Mouse (Mus musculus) G1E (cell line): ENCODE data around the gene Stac3. TPM values are rescaled to one million over a fixed set of nuclear protein-coding genes. Genes with fewer than 3 reads are reported as not detected.

Experiments
- ATAC-seq: 2 replicates; pipeline ENCODE4 v1.8.0; 2016; ENCODE audit warnings: mild to moderate bottlenecking; ENCODE audit not compliant: insufficient number of reproducible peaks, poor library complexity, low FRiP score, severe bottlenecking; ENCODE audit errors: extremely low read depth
- DNase-seq: peaks from one replicate; pipeline ENCODE4 v3.0.0; 2012; ENCODE audit warnings: low spot score
- H3K27me3 ChIP-seq: 2 replicates; pipeline ENCODE4 v1.6.1; 2012; ENCODE audit warnings: mild to moderate bottlenecking, low read length, inconsistent platforms; ENCODE audit not compliant: insufficient read depth
- H3K36me3 ChIP-seq: replicated peaks from 2 replicates; pipeline ENCODE3; 2012; ENCODE audit warnings: mild to moderate bottlenecking, inconsistent platforms
- H3K4me1 ChIP-seq: 2 replicates; pipeline ENCODE4 v1.6.1; 2012; ENCODE audit warnings: low read depth, low read length, inconsistent platforms, mixed read lengths; ENCODE audit not compliant: insufficient read depth
- H3K4me3 ChIP-seq: 2 replicates; pipeline ENCODE4 v1.5.1; 2012; ENCODE audit warnings: low read depth, mild to moderate bottlenecking, inconsistent platforms, low read length, moderate library complexity, mixed read lengths
- H3K9me3 ChIP-seq: replicated peaks from 2 replicates; pipeline ENCODE4 v1.6.1; 2012; ENCODE audit warnings: inconsistent platforms
- CTCF ChIP-seq: IDR thresholded peaks from 2 replicates; pipeline ENCODE4 v1.5.1; 2012; ENCODE audit warnings: low read depth, low read length, inconsistent platforms, mixed read lengths
- GATA1 ChIP-seq: IDR thresholded peaks from 2 replicates; pipeline ENCODE4 v1.6.1; 2012; ENCODE audit warnings: borderline replicate concordance, low read length, inconsistent platforms, mixed read lengths
- GATA2 ChIP-seq: IDR thresholded peaks from 2 replicates; pipeline ENCODE4 v1.6.1; 2012; ENCODE audit warnings: low read depth, low read length, inconsistent platforms, borderline replicate concordance
- POLR2AphosphoS5 ChIP-seq: IDR thresholded peaks from 2 replicates; pipeline ENCODE4 v1.6.1; 2012; ENCODE audit warnings: low read depth, low read length, inconsistent platforms; ENCODE audit not compliant: insufficient replicate concordance
- TAL1 ChIP-seq: conservative IDR thresholded peaks from 2 replicates; pipeline ENCODE4 v1.6.1; 2012; ENCODE audit warnings: low read depth, low read length, inconsistent platforms, mixed read lengths
- polyA plus RNA-seq: library from polyadenylated mRNA; stranded (reverse); fragments of >175 nt; gene quantifications from 2 replicates; pipeline ENCODE4 v1.2.3, GENCODE M21; 2012
- total RNA-seq, 2 experiments: library from RNA; stranded (forward) in 1 of 2; stranded (reverse) in 1 of 2; fragments of 200-1000 nt in 1 of 2; fragments of >200 nt in 1 of 2; fragmentation: Nextera tagmentation in 1 of 2; gene quantifications; 2 replicates each; pipeline ENCODE4 v1.2.3; 2014 to 2017

Gene Stac3
- total and polyA plus RNA-seq, 3 experiments: 0.17 to 0.60 TPM; not detected in 1

GRCm38 (mm10) chr10:127476541-127476940 lies 24.9 kb upstream of the Stac3 start:
- TF ChIP-seq POLR2AphosphoS5: no peak
- Histone ChIP-seq H3K4me3 (no peak overlapping the region), H3K4me1 (no peaks in the 10 kb centered on the region), H3K9me3 (no peaks in the 10 kb centered on the region), H3K36me3 (peaks cover 84% of the 10 kb centered on the region), H3K27me3 (no peaks in the 10 kb centered on the region)
- DNase-seq (no peak), ATAC-seq (no peak)

DNA sequence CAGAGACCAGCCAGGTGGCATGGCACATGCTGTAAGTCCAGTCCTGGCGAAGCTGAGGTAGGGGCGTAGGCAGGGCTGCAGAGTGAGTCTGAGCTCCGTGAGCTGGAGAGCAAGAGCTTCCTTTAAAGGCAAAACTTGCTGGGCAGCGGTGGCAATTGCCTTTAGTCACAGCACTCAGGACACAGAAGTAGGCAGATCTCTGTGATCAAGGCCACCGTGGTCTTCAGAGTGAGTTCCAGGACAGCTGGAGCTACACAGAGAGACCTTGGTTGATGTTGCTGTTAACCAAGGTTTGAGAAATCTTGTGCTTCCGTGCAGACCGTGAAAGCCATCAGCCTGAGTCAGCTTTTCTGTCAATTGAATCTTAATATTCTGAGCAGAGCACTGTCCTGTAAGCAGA lies 24.2 kb upstream of the Stac3 start:
- TF ChIP-seq GATA1 (no peak), CTCF (no peak), TAL1 (no peak), GATA2 (no peak), POLR2AphosphoS5 (no peak)
- Histone ChIP-seq H3K27me3 (no peaks in the 10 kb centered on the region), H3K4me3 (no peak overlapping the region), H3K4me1 (no peaks in the 10 kb centered on the region), H3K9me3 (no peaks in the 10 kb centered on the region), H3K36me3 (peaks cover 84% of the 10 kb centered on the region)
- ATAC-seq: no peak
- no peak for DNase-seq

DNA sequence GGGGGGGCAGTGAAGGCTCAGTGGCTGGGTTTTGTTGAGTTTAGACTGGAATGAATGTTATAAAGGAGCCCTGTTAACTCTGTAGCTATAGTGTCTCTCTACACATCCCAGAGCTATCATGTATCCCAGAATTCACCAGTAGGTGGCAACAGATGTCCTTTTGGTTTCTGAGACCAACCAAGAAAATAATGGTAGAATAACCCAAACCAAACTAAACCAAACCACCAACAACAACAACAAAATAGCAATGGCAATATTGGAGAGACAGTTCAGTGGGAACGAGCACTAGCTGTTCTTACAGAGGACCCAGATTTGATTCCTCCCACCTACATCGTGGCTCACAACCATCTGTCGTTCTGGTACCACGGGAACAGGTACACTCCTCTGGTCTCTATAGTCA lies 22.4 kb upstream of the Stac3 start:
- Histone ChIP-seq H3K27me3 (no peaks in the 10 kb centered on the region), H3K4me3 (no peak overlapping the region), H3K4me1 (no peaks in the 10 kb centered on the region), H3K9me3 (no peaks in the 10 kb centered on the region), H3K36me3 (peaks cover 84% of the 10 kb centered on the region)
- TF ChIP-seq CTCF (no peak), GATA2 (no peak), TAL1 (no peak), GATA1 (no peak), POLR2AphosphoS5 (no peak)
- DNase-seq (no peak), ATAC-seq (no peak)

- Histone ChIP-seq H3K4me3 (no peak overlapping the region), H3K27me3 (no peaks in the 10 kb centered on the region), H3K36me3 (peaks cover 85% of the 10 kb centered on the region), H3K9me3 (no peaks in the 10 kb centered on the region), H3K4me1 (no peaks in the 10 kb centered on the region)
- TF ChIP-seq CTCF (no peak), TAL1 (no peak), POLR2AphosphoS5 (no peak), GATA1 (no peak), GATA2 (no peak)
- DNase-seq: no peak
- ATAC-seq: no peak
Measured at GRCm38 (mm10) chr10:127480833-127481813, 20.4 kb upstream of the Stac3 start.

DNA sequence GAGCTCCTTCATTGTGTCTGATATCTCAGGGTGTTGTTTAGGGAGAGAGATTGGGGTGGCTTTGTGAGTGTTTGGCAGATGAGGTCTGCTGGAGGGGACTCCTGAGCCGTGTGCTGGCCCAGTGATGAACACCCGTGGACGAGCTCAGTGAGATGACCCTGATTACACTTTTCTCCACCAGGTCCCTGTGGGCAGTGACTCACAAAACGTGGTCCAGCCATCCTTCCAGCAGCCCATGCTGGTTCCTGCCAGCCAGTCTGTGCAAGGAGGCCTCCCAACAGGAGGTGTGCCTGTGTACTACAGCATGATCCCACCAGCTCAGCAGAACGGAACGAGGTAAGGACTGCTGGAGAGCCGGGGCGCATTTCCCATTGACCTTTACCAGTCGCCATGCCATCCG lies 16.3 kb upstream of the Stac3 start:
- DNase-seq (no peak), ATAC-seq (no peak)
- no peaks in the 10 kb centered on the region for H3K9me3 ChIP-seq
- no peaks in the 10 kb centered on the region for H3K27me3 ChIP-seq
- H3K4me3 ChIP-seq: no peak overlapping the region
- TF ChIP-seq CTCF (no peak), GATA2 (no peak), POLR2AphosphoS5 (no peak), TAL1 (no peak), GATA1 (no peak)
- H3K4me1 ChIP-seq: no peaks in the 10 kb centered on the region
- peaks cover 84% of the 10 kb centered on the region for H3K36me3 ChIP-seq

DNA sequence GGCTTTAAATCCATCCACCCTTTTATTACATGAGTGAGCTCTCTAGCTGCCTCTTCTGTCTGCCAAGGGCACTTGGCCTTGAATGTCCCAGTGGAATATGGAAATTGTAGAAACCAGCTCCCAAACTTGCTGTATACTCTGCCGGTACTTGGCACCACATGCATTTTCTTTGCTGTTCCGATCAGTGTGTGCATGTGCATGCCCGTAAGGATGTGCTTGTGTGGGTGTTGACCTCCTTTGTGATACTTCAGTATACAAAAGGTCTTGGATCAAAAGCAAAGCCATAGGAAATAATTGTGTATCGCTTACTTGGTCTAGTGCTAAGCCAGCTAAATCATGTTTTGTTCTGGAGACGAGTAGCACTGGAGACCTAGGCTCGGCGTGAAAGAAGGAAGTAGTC lies 12.6 kb upstream of the Stac3 start:
- H3K4me3 ChIP-seq: no peak overlapping the region
- H3K9me3 ChIP-seq: no peaks in the 10 kb centered on the region
- ATAC-seq (no peak), DNase-seq (no peak)
- peaks cover 89% of the 10 kb centered on the region for H3K36me3 ChIP-seq
- H3K27me3 ChIP-seq: no peaks in the 10 kb centered on the region
- no peaks in the 10 kb centered on the region for H3K4me1 ChIP-seq
- no peak for TF ChIP-seq GATA2
- no peak for TF ChIP-seq TAL1
- no peak for TF ChIP-seq CTCF
- no peak for TF ChIP-seq POLR2AphosphoS5
- no peak for TF ChIP-seq GATA1
